Mouse (Mus musculus): ENCODE measurements around the gene Mapk1ip1l.
A peak's percentile ranks its signal among the peaks of the same experiment; 100 is the strongest.

The Mapk1ip1l gene

DNA sequence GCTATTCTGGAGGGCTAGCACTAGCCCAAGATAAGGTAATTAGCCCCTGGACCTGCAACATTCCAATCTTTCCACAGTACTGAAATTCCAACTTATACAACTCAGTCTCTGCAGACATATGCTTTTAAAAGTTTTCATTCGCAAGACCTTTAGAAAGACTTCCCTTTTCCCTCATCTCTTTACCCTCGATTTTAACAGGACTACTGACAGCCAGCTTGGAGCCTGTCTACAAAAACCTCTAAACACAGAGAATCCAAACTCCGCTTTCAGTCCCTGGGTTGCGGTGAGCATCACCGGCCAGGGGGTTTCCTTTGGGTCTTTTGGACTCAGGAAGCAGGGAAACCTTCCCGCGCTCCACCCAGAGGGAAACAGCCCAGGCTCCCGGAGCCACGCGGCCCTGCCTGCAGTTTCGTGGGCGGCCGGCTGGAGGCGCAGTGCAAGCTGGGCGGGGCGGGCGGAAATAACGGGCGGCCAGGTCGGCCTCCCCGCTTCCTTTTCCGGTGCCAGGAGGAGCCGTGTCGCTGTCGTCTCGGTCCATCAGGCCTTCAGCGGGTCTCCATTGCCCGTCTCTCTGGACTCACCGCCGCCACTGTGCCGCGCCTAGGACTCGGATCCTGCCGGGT is at the start of gene Mapk1ip1l:
TSS of gene Mapk1ip1l (plus strand) at position 482 of the 623 bp plus-strand sequence.
- peak; percentile 87 for DNase-seq

GRCm38 (mm10) chr14:47249839-47250238 is 48.2 kb upstream of the Mapk1ip1l start:
- DNase-seq: no peak

DNA sequence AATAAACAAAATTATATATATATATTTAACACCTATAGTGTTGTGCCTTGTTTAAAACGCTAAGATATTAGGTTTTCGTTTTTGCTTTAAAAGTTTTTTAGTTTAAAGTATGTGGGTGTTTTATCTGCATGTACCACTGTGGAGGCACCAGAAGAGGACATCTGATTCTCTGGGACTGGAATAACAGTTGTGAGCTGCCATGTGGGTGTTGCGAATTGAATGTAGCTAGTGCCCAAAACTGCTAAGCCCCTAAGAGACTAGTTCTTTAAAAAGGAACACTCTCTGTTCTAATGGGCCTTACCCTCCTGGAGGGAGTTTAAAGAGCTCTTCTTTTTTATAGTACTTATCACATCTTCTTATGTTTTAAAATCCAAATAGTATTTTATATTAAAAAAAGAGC is 33.2 kb upstream of the Mapk1ip1l start:
- DNase-seq: no peak

DNA sequence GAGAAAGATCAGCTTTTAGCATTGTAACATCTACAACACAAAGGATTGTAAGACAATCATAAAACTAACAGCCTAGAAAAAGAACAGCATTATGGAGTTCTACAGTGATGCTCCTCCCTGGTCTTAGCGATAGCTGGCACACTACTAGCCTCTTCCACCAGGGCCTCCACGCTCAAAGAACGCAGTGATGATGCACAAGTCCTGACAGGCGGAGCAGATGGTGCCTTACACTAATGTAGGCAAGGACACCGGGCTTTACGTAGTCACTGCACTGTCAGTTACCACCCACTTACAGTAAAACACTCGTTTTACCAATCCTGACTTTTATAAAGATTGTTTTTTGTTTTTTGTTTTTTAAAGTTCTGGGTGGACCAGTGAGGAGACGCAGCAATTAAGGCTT is 32.2 kb upstream of the Mapk1ip1l start:
- DNase-seq: no peak

DNA sequence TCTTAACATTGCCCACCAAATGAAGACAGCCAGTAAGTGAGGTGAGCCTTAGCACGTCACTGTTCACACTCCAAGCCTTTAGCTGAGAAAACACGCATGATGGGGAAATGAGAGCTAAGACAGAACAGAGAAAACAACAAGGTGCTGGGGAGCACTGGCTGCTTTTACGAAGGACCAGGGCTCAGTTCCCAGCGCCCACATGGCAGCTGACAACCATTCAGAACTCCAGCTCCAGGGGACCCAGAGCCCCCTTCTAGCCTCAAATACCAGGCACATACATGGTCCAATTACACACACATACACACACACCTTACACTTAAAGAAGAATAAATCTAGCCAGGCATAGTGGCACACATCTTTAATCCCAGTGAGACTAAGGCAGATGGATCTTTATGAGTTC is 29.0 kb upstream of the Mapk1ip1l start:
- no peak for DNase-seq

DNA sequence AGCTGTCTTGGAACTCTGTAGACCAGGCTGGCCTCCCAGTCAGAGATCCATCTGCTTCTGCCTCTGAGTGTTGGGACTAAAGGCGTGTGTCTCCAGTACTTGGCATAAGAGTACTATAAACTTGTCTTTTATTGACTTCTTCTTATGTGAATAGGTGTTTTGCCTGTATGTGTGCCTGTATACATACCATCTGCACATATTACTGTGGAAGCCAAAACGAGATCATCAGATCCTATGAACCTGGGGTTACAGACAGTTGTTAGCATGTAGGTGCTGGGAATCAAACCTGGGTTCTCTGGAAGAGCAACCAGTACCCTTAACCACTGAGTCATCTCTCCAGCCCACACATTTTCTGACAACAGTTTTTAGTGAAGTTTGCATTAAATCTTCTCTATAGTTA is 28.4 kb upstream of the Mapk1ip1l start:
- DNase-seq: no peak

GRCm38 (mm10) chr14:47273751-47274150 is 24.3 kb upstream of the Mapk1ip1l start:
- DNase-seq: no peak

GRCm38 (mm10) chr14:47275417-47275816 is 22.6 kb upstream of the Mapk1ip1l start:
- DNase-seq: no peak

DNA sequence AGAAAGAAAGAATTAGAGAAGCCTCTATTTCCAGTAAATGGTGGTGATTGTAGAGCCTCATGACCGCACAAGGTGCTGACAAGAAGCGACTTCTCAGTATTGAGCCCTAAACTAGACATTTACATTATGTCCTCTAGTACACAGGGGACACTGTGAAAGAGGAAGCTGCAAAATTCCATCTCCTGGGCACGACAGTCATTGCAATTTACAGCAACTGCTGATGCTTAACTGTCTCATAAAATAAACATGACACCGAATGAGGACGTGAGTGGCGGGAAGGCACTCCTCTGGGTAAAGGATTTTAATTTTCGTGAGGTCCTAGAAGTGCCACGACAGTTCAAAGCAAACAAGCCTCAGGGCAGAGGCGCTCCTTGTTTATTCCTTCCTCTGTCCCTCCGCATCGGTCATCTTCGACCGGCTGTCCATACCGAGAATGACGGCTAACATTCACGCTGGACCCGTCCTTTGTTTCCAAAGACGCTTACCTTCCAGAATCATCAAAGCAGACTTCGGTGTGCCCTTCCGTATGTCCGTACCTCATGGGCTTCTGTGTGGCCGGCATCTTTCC is 21.9 kb upstream of the Mapk1ip1l start:
- DNase-seq: no peak

- DNase-seq: peak; percentile 94
These were observed 21.3 kb upstream of the Mapk1ip1l start, which contains the start of the genes Wdhd1 and Socs4 for GRCm38 (mm10) chr14:47276637-47277393. Wdhd1 (minus strand) TSS chr14:47276857. Socs4 (plus strand) TSS chr14:47276931.

DNA sequence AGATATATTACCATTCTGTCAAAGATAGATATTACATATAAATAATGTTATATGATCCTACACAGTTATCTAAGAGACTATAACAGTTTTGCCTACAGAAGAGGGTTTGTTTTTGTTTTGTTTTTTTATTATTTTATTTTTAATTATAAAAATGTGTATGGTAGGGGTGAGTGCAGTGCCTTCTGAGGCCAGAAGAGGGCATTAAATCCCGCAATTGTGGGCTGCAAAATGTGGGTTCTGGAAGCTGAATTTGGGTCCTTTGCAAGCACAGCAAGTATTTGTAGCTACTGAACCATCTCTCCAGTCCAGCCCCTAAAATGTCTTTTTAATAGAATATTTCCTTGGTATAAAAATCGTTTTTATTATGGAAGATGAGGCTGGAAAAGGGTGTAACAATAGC is 19.0 kb upstream of the Mapk1ip1l start:
- DNase-seq: no peak

- DNase-seq: no peak
These were observed 16.5 kb upstream of the Mapk1ip1l start for GRCm38 (mm10) chr14:47281535-47281934.

DNA sequence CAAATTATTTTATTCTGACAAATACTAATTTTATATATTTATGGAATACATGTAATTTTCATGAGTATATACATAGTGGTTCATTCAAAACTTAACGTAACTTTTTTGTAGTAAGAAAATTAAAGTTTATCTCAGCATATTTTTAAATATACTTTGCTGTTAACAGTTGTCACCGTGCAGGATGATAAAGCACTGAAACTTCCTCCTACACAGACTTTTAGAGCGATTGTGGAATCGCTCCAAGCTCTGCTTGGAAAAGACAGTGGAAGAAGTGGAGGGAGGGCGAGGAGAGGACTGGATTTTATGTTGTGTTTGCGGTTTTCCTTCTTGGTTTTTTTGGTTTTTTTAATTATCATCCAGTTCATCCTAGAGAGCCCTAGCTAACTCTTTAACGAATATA is 14.5 kb upstream of the Mapk1ip1l start:
- DNase-seq: no peak

GRCm38 (mm10) chr14:47285271-47285670 is 12.8 kb upstream of the Mapk1ip1l start:
- DNase-seq: no peak

- DNase-seq: no peak
These were observed 11.9 kb upstream of the Mapk1ip1l start for GRCm38 (mm10) chr14:47286215-47286614.

- no peak for DNase-seq
These were observed 11.0 kb upstream of the Mapk1ip1l start for GRCm38 (mm10) chr14:47287021-47287420.

DNA sequence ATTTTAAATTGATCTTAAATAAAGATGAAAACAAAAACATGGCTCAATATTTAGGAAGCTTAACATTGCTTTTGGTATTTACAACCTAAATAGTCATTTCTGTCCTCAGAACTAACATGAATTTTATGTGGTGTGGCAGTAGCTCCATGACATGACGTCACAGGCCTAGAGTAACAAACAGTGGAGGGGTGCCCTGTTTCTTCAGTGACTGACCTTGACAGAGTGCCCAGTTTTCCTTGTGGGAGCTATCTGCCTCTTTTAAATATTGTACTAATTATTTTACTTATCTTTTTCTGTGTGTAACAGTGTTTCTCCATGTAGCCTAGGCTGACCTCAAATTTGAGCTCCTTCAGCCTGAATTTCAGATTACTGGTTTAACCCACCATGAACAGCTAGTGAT is 6.3 kb upstream of the Mapk1ip1l start:
- no peak for DNase-seq

GRCm38 (mm10) chr14:47294136-47294535 is 3.9 kb upstream of the Mapk1ip1l start:
- DNase-seq: no peak

- no peak for DNase-seq
These were observed 1.8 kb upstream of the Mapk1ip1l start for GRCm38 (mm10) chr14:47296232-47296631.

GRCm38 (mm10) chr14:47298408-47298792 is 334 bp downstream of the Mapk1ip1l start:
- no peak for DNase-seq

DNA sequence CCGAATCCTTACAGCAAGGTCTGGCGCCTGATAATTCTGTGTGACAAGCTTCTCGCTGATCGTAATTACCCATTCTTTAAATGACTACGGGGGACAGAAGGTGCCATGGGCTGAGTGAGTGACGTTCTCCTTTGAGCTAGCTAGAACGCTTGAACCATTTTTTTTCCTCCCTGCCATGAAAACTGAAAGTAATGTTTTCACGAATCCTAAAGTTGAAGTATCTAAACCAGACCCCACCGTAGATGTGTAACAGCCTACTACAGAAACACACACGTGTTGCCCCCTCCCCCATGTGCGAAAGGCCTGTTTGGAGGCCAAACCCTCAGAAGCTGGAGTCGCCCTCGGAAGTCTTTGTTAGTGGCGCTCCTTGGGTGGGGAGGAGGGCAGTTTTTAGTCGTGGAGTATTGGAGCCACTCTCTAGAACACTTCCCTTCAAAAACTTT is 774 bp downstream of the Mapk1ip1l start:
- DNase-seq: no peak

- DNase-seq: no peak
These were observed 5.0 kb downstream of the Mapk1ip1l start for GRCm38 (mm10) chr14:47302885-47303680.

DNA sequence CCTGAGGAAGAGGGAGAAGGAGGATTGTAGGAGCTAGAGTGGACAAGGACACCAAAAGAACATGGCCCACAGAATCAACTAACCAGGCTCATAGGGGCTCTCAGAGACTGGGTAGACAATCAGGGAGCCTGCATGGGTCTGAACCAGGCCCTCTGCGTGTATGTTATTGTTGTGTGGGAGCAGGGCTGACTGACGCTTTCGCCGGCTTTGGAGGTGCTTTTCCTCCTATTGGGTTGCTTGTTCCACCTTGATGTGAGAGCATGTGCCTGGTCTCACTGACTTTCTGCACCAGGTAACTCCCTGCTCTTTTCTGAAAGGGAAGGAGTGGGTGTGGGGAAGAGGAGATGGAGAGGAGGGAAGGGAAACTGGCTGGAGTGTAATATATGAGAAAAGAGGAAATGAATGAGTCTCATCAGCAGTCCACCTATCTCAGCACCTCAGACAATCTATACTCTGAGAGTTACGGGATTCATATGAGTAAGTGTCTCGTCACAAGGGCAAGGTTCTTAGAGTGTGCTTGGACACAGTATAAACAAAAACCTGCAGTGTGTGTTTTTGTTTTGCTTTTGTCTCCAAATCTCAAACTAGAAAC is 6.8 kb downstream of the Mapk1ip1l start:
- no peak for DNase-seq

Data from cerebellum, adult 11 months (tissue).